Mouse (Mus musculus) adrenal gland, adult 10 weeks (tissue): ENCODE measurements around the gene Ifi203. TPM values are rescaled to one million over a fixed set of nuclear protein-coding genes. Genes with fewer than 3 reads are reported as not detected.

Experiments
- polyA plus RNA-seq: library from polyadenylated mRNA; stranded (reverse); fragments of 350-450 nt; fragmentation: Illumina TruSeq; extraction: RNeasy Lipid Tissue Mini Kit (QIAGEN cat#74804); gene quantifications from one replicate; pipeline ENCODE4 v1.2.3, GENCODE M21; 2014; ENCODE audit warnings: low read depth, low replicate concordance

Gene Ifi203
- 74.8 TPM for polyA plus RNA-seq

DNA sequence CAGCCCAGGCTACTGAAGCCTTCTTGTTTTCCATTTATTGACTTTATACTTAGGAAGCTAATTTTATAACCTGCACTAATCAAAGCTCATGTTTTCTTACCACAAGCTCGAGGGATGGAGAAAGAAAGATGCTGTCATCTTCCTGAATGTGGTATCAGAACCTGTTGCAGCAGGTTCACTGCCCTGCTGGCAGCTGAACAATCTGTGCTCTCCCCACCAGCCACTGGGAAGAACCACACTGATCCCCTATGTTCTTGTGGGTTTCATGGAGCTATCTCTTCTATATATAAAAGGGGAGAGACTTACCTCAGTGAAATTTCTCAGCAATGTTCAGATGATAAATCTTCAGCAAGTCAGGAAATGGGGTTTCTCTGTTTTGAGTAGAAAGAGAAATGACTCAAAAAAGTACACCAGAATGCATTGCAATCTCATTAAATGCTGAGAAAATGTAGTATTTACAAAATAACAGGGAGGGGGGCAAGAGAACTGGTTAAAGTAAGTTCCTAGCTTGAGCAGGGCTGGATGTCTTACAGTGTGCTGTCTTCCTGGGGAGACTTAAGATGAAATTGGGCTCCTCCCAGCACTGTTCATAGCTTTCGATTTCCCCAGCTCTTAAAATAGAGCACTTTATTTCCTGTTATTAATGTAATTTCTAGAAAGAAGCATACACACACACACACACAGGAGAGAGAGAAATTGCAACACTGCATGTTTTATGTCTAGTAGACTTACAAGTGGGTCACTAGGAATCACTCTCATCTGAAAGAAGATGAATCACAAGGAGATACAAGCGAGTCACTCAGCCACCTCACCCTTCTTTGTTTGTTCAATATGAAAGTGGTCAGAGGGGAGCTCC lies at the start of gene Ifi203, which contains the start of gene Mndal:
Gene Ifi203 (minus strand): TSS at position 749 of the 856 bp plus-strand sequence.
Gene Mndal (minus strand): TSS at position 568 of the 856 bp plus-strand sequence.

DNA sequence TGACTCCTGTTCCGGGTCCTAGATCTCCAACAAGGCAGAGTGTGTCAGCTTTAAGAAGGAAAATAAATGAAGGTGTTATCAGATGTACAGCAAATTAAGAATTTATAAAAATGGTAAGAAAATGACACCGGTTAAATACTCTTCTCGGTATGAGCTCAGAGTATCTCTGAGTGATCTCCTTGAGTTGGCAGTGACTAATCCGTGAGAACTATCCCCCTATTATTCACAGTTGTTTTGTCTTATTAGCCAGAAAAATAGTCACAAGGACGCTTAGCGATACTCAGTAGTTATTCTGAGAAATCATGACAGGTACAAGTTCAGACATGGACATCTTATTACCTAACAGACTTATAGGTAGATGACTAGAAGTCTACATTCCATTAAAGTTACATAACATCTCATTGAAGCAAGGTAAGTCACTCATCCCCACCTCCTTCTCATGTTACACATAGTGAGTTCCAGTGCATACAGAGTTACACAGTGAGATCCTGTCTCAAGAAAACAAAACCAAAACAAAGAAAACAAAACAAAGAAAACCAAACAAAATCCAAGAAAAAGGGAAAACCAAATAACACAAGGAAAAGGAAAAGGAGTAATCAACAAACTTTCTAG lies 40.3 kb upstream of the Ifi203 start, which contains the start of gene Ifi202b:
Gene Ifi202b (minus strand): TSS at position 51 of the 612 bp plus-strand sequence.

DNA sequence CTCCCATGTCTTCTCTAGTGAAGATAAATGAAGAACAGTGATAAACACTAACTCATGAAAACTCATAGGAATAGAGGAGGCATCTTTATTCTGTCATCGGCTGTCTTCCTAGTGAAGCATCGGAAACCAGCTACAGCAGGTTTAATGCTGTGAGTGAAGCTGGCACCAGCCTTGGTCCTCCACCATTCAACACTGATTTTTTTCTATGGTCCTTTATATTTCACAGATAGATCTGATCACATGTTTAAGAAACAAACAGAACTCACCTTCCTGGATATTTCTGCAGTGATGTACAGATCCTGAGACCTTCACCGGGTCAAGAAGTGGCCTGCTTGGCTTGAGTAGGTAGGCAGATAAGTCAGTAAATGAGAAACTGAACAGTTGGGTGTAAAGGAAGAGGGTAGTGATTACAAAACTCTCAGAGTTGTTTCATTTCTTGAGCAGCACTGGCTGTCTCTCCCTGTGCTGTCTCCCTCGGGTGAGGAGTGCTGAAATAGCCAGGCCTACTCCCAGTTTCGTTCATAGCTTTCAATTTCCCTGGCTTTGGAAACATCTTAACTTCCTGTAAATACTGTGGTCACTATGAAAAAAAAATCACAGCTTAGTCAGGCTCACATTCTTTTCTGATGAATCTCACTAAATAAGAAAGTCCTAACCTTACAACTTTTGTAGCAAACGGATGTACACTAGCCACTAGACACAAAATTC lies 29.8 kb downstream of the Ifi203 start, which contains the start of gene Ifi211:
Gene Ifi211 (minus strand): TSS at position 499 of the 708 bp plus-strand sequence.

Other genes starting within 250 kb of the Ifi203 start
- 13.1 TPM for gene Ifi207, start 200.9 kb downstream of the Ifi203 start, polyA plus RNA-seq
- 40.2 TPM for gene Ifi204, start 175.7 kb downstream of the Ifi203 start, polyA plus RNA-seq
- 14.0 TPM for gene Ifi211, start 29.6 kb downstream of the Ifi203 start, polyA plus RNA-seq
- 98.6 TPM for gene Mndal, start 181 bp downstream of the Ifi203 start, polyA plus RNA-seq
- gene Ifi202b, start 40.1 kb upstream of the Ifi203 start, polyA plus RNA-seq, result not detected
- 8.8 TPM for gene Ifi205, start 89.1 kb upstream of the Ifi203 start, polyA plus RNA-seq
- not detected for gene Olfr433, start 98.0 kb upstream of the Ifi203 start, polyA plus RNA-seq
- gene Olfr432, start 106.5 kb upstream of the Ifi203 start, polyA plus RNA-seq, result not detected
- gene Olfr430, start 123.9 kb upstream of the Ifi203 start, polyA plus RNA-seq, result not detected
- not detected for gene Olfr429, start 141.7 kb upstream of the Ifi203 start, polyA plus RNA-seq
- gene Olfr427, start 154.2 kb upstream of the Ifi203 start, polyA plus RNA-seq, result not detected
- not detected for gene Olfr231, start 178.5 kb upstream of the Ifi203 start, polyA plus RNA-seq
- not detected for gene Olfr424, start 188.8 kb upstream of the Ifi203 start, polyA plus RNA-seq
- gene Olfr420, start 213.0 kb upstream of the Ifi203 start, polyA plus RNA-seq, result not detected
- not detected for gene Spta1, start 230.1 kb upstream of the Ifi203 start, polyA plus RNA-seq